Mouse (Mus musculus): ENCODE data around the gene Myo7a.

Gene Myo7a

DNA sequence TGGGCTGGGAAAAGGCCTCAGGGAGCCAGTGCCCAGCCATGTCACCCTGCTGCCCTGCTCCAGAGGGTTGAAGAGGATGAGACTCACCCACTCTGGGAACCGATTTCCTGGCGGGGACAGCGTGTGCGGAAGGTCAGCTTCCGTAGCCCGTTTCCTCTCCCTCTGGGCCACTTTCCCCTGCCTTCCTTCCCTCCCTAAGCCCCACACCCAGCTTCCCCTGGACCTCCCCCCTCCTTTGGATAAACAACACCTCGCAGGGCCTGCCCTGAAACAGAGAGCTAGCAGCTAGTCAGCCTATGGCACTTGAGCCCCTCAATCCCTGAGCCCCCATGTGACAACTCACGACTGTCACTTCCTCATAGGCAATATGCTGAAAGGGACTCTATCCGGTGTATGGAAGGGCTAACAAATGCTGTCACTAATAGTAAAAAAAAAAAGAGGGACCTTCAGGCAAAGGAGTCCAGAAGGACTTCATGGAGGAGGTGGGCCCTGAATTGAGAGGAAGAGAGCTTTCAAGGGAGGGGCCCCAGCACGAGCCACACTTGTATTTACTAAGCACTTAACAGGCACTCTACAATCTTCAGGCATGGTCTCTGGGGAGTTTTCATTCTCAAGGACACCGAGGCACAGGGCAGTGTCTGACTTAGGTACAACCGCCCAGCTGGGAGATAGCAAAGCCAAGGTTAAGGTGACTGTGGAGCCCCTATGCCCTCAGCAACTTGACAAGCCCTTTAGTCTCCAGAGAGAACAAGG, 34.6 kb downstream of the Myo7a start:
- CTCF ChIA-PET: interaction anchor here (0.5 to 1.6 kb wide), 9 partner anchors 10 to 601 kb away, joined by 3 to 4 read pairs (median 3); no protein-coding TSS in a partner anchor
- POLR2A ChIA-PET: interaction anchor here in 2 of 4 experiments (0.6 to 1.2 kb wide), 3 partner anchors 19 to 386 kb away, joined by 3 to 4 read pairs (median 3); no protein-coding TSS in a partner anchor

GRCm38 (mm10) chr7:98082376-98082775, 36.9 kb downstream of the Myo7a start:
- POLR2A ChIA-PET: no interaction called here
- CTCF ChIA-PET: interaction anchor here in 1 of 4 experiments (0.7 kb wide), 1 partner anchor 324 kb away, joined by 3 read pairs; no protein-coding TSS in a partner anchor

- CTCF ChIA-PET: interaction anchor here in 1 of 4 experiments (2.1 kb wide), 1 partner anchor 9 kb away, joined by 5 read pairs; no protein-coding TSS in a partner anchor
- POLR2A ChIA-PET: no interaction called here
Observed at GRCm38 (mm10) chr7:98077453-98077852, 41.9 kb downstream of the Myo7a start.

- CTCF ChIA-PET: interaction anchor here (0.5 to 1.3 kb wide), 24 partner anchors 8 to 889 kb away, joined by 3 to 9 read pairs (median 3); partner anchors contain the start of gene Omp (in 1 of the 4)
- POLR2A ChIA-PET: interaction anchor here in 1 of 4 experiments (0.9 to 1.3 kb wide), 2 partner anchors 20 to 46 kb away, joined by 3 read pairs; no protein-coding TSS in a partner anchor
Observed at GRCm38 (mm10) chr7:98071620-98072019, 47.7 kb downstream of the Myo7a start.

- ChIA-PET CTCF (interaction anchor here in 2 of 4 experiments (1.0 to 1.6 kb wide), 2 partner anchors 14 to 66 kb away, joined by 3 to 4 read pairs; no protein-coding TSS in a partner anchor), POLR2A (no interaction called here)
Observed at GRCm38 (mm10) chr7:98066229-98066628, 53.1 kb downstream of the Myo7a start.

- ChIA-PET POLR2A (no interaction called here), CTCF (interaction anchor here in 2 of 4 experiments (0.5 to 0.6 kb wide), 3 partner anchors 49 to 715 kb away, joined by 3 to 5 read pairs (median 4); no protein-coding TSS in a partner anchor)
Observed at GRCm38 (mm10) chr7:98054942-98055341, 64.4 kb downstream of the Myo7a start.

GRCm38 (mm10) chr7:98054461-98054860, 64.9 kb downstream of the Myo7a start:
- POLR2A ChIA-PET: no interaction called here
- CTCF ChIA-PET: interaction anchor here in 1 of 4 experiments (0.6 kb wide), 1 partner anchor 682 kb away, joined by 3 read pairs; no protein-coding TSS in a partner anchor

- POLR2A ChIA-PET: interaction anchor here in 2 of 4 experiments (0.7 kb wide), 2 partner anchors 80 to 322 kb away, joined by 3 to 4 read pairs; no protein-coding TSS in a partner anchor
- CTCF ChIA-PET: interaction anchor here in 3 of 4 experiments (0.5 to 1.5 kb wide), 18 partner anchors 10 to 332 kb away, joined by 3 to 8 read pairs (median 3); no protein-coding TSS in a partner anchor
Observed at GRCm38 (mm10) chr7:98051980-98052379, 67.3 kb downstream of the Myo7a start.

- CTCF ChIA-PET: interaction anchor here in 1 of 4 experiments (1.0 kb wide), 1 partner anchor 14 kb away, joined by 4 read pairs; no protein-coding TSS in a partner anchor
- POLR2A ChIA-PET: no interaction called here
Observed at GRCm38 (mm10) chr7:98048101-98048824, 71.1 kb downstream of the Myo7a start.

DNA sequence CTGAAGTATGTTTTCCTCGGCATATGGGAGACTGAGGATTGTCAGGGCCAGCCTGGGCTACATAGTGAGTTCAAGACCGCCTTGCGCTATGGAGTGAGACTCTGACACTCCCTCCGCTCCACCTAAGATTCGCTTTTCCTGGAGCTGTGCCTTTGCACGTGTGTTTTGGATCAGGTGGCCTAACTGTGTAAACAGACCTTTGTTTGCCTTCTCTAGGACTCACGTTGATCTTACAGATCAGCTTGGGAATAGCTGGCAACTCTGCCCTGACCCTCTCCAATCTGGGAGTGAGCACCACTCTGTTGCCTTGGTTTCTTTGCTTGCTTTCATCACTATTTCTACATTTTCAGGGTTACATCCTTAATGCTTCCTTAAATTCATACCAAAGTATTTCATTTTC, 116.7 kb downstream of the Myo7a start:
- ChIA-PET CTCF (no interaction called here), POLR2A (no interaction called here)

Measured in embryonic stem cell, embryonic (primary cell).